Comparison of ENCODE assay signal across 2 mouse cellular contexts in the genomic region with DNA sequence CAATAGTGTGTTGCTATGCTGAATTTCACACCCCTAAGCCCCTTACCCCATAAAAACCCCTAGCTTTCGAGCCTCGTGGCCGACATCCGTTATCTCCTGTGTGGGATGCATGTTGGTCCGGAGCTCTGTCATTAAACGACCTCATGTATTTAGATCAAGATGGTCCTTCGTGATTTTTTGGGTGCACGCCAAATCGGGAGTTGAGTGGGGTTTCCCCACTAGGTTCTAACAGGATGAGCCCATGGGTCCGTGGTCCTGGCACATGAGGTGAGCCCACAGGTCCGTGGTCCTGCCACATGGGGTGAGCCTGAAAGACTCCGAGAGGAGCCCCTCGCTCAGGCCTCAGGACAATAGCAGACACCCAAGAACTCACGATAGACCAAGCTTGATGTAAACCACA.
DNase-seq lines count a peak whose midpoint lies in the region.

No protein-coding gene starts in this region.

- peak; percentile 89 for DNase-seq in heart, adult 11 months
- DNase-seq in testis, postnatal 10 days (ENCODE audit: low spot score), result peak; percentile 53
